Mouse (Mus musculus): Measurements from ENCODE around the gene Actc1. TPM values are rescaled to one million over a fixed set of nuclear protein-coding genes. Genes with fewer than 3 reads are reported as not detected.
A peak's percentile ranks its signal among the peaks of the same experiment; 100 is the strongest.

The Actc1 gene
- polyA plus RNA-seq, 1 experiment, result not detected

- Histone ChIP-seq H3K9me3 (peaks cover 2% of the 10 kb centered on the region; the same call in 1 of the 2 replicates), H3K4me1 (peaks cover 13% of the 10 kb centered on the region), H3K36me3 (replicated peaks; ENCODE audit: low read length) (no peaks in the 10 kb centered on the region), H3K4me3 (replicated peaks) (peak overlapping the region; percentile 29), H3K27me3 (replicated peaks) (peaks cover 6% of the 10 kb centered on the region)
- TF ChIP-seq FLI1 (IDR thresholded peaks at IDR 0.05; ENCODE audit: low read length) (no peak), GATA1 (IDR thresholded peaks at IDR 0.05; ENCODE audit: borderline replicate concordance, low read length) (no peak)
Observed at GRCm38 (mm10) chr2:114089862-114090261, 36.5 kb upstream of the Actc1 start.

GRCm38 (mm10) chr2:114087271-114087670 is 33.9 kb upstream of the Actc1 start:
- Histone ChIP-seq H3K4me1 (peaks cover 4% of the 10 kb centered on the region; the same call in 1 of the 2 replicates), H3K36me3 (replicated peaks; ENCODE audit: low read length) (no peaks in the 10 kb centered on the region), H3K27me3 (replicated peaks) (peaks cover 4% of the 10 kb centered on the region), H3K4me3 (replicated peaks) (no peak overlapping the region), H3K9me3 (peaks cover 8% of the 10 kb centered on the region)
- TF ChIP-seq FLI1 (IDR thresholded peaks at IDR 0.05; ENCODE audit: low read length), result no peak
- TF ChIP-seq GATA1 (IDR thresholded peaks at IDR 0.05; ENCODE audit: borderline replicate concordance, low read length), result no peak

GRCm38 (mm10) chr2:114071876-114072275 is 18.5 kb upstream of the Actc1 start:
- Histone ChIP-seq H3K4me3 (replicated peaks) (no peak overlapping the region), H3K4me1 (no peaks in the 10 kb centered on the region), H3K27me3 (replicated peaks) (no peaks in the 10 kb centered on the region), H3K36me3 (replicated peaks; ENCODE audit: low read length) (no peaks in the 10 kb centered on the region), H3K9me3 (no peaks in the 10 kb centered on the region)
- TF ChIP-seq FLI1 (IDR thresholded peaks at IDR 0.05; ENCODE audit: low read length), result no peak
- no peak for TF ChIP-seq GATA1 (IDR thresholded peaks at IDR 0.05; ENCODE audit: borderline replicate concordance, low read length)

GRCm38 (mm10) chr2:114066226-114066625 is 12.9 kb upstream of the Actc1 start:
- TF ChIP-seq FLI1 (IDR thresholded peaks at IDR 0.05; ENCODE audit: low read length), result no peak
- TF ChIP-seq GATA1 (IDR thresholded peaks at IDR 0.05; ENCODE audit: borderline replicate concordance, low read length), result no peak
- H3K27me3 ChIP-seq (replicated peaks), result no peaks in the 10 kb centered on the region
- H3K4me3 ChIP-seq (replicated peaks), result no peak overlapping the region
- no peaks in the 10 kb centered on the region for H3K4me1 ChIP-seq
- H3K9me3 ChIP-seq, result no peaks in the 10 kb centered on the region
- H3K36me3 ChIP-seq (replicated peaks; ENCODE audit: low read length), result no peaks in the 10 kb centered on the region

- TF ChIP-seq GATA1 (IDR thresholded peaks at IDR 0.05; ENCODE audit: borderline replicate concordance, low read length) (no peak), FLI1 (IDR thresholded peaks at IDR 0.05; ENCODE audit: low read length) (no peak)
Observed at GRCm38 (mm10) chr2:114064004-114064403, 10.7 kb upstream of the Actc1 start.

GRCm38 (mm10) chr2:114060071-114060591 is 6.8 kb upstream of the Actc1 start:
- peaks cover 4% of the 10 kb centered on the region for H3K27me3 ChIP-seq (replicated peaks)
- no peaks in the 10 kb centered on the region for H3K9me3 ChIP-seq
- no peaks in the 10 kb centered on the region for H3K36me3 ChIP-seq (replicated peaks; ENCODE audit: low read length)
- no peak overlapping the region for H3K4me3 ChIP-seq (replicated peaks)
- 0 out of 2 replicates have a peak, but pooled peaks cover 4% of the 10 kb centered on the region for H3K4me1 ChIP-seq
- TF ChIP-seq GATA1 (IDR thresholded peaks at IDR 0.05; ENCODE audit: borderline replicate concordance, low read length) (no peak), FLI1 (IDR thresholded peaks at IDR 0.05; ENCODE audit: low read length) (no peak)

More at GRCm38 (mm10) chr2:114064004-114064403, 10.7 kb upstream of the Actc1 start:
- Histone ChIP-seq H3K36me3 (replicated peaks; ENCODE audit: low read length) (no peaks in the 10 kb centered on the region), H3K27me3 (replicated peaks) (no peaks in the 10 kb centered on the region), H3K9me3 (no peaks in the 10 kb centered on the region), H3K4me3 (replicated peaks) (no peak overlapping the region), H3K4me1 (no peaks in the 10 kb centered on the region)

GRCm38 (mm10) chr2:114059608-114060007 is 6.3 kb upstream of the Actc1 start:
- H3K36me3 ChIP-seq (replicated peaks; ENCODE audit: low read length), result no peaks in the 10 kb centered on the region
- TF ChIP-seq GATA1 (IDR thresholded peaks at IDR 0.05; ENCODE audit: borderline replicate concordance, low read length) (no peak), FLI1 (IDR thresholded peaks at IDR 0.05; ENCODE audit: low read length) (no peak)

GRCm38 (mm10) chr2:114058226-114058796 is 5.0 kb upstream of the Actc1 start:
- Histone ChIP-seq H3K27me3 (replicated peaks) (peaks cover 4% of the 10 kb centered on the region), H3K9me3 (no peaks in the 10 kb centered on the region), H3K4me1 (0 out of 2 replicates have a peak, but pooled peaks cover 4% of the 10 kb centered on the region), H3K4me3 (replicated peaks) (no peak overlapping the region), H3K36me3 (replicated peaks; ENCODE audit: low read length) (no peaks in the 10 kb centered on the region)
- no peak for TF ChIP-seq GATA1 (IDR thresholded peaks at IDR 0.05; ENCODE audit: borderline replicate concordance, low read length)
- no peak for TF ChIP-seq FLI1 (IDR thresholded peaks at IDR 0.05; ENCODE audit: low read length)

More at GRCm38 (mm10) chr2:114059608-114060007, 6.3 kb upstream of the Actc1 start:
- 0 out of 2 replicates have a peak, but pooled peaks cover 4% of the 10 kb centered on the region for H3K4me1 ChIP-seq
- no peak overlapping the region for H3K4me3 ChIP-seq (replicated peaks)
- H3K9me3 ChIP-seq, result no peaks in the 10 kb centered on the region
- peaks cover 4% of the 10 kb centered on the region for H3K27me3 ChIP-seq (replicated peaks)

- Histone ChIP-seq H3K27me3 (replicated peaks) (peaks cover 4% of the 10 kb centered on the region), H3K36me3 (replicated peaks; ENCODE audit: low read length) (no peaks in the 10 kb centered on the region), H3K9me3 (no peaks in the 10 kb centered on the region), H3K4me3 (replicated peaks) (no peak overlapping the region), H3K4me1 (0 out of 2 replicates have a peak, but pooled peaks cover 4% of the 10 kb centered on the region)
- no peak for TF ChIP-seq GATA1 (IDR thresholded peaks at IDR 0.05; ENCODE audit: borderline replicate concordance, low read length)
- no peak for TF ChIP-seq FLI1 (IDR thresholded peaks at IDR 0.05; ENCODE audit: low read length)
Observed at GRCm38 (mm10) chr2:114057303-114057853, 4.0 kb upstream of the Actc1 start.

GRCm38 (mm10) chr2:114054129-114054528 is 781 bp upstream of the Actc1 start:
- peaks cover 4% of the 10 kb centered on the region for H3K27me3 ChIP-seq (replicated peaks)

More at GRCm38 (mm10) chr2:114054129-114054528, 781 bp upstream of the Actc1 start:
- no peaks in the 10 kb centered on the region for H3K36me3 ChIP-seq (replicated peaks; ENCODE audit: low read length)
- no peak for TF ChIP-seq FLI1 (IDR thresholded peaks at IDR 0.05; ENCODE audit: low read length)
- TF ChIP-seq GATA1 (IDR thresholded peaks at IDR 0.05; ENCODE audit: borderline replicate concordance, low read length), result no peak
- H3K4me1 ChIP-seq, result 0 out of 2 replicates have a peak, but pooled peaks cover 4% of the 10 kb centered on the region
- no peak overlapping the region for H3K4me3 ChIP-seq (replicated peaks)
- no peaks in the 10 kb centered on the region for H3K9me3 ChIP-seq

Data from megakaryocyte, embryonic 14.5 days (primary cell).